Mouse (Mus musculus) lung, adult 2 months (tissue): ENCODE measurements around the gene Cd300lf.

ENCODE experiments used
- CTCF ChIP-seq: fragments of 200-500 bp; IDR thresholded peaks from 2 replicates; pipeline ENCODE4 v1.5.1; 2011; ENCODE audit warnings: mild to moderate bottlenecking, low read length, control low read depth; ENCODE audit not compliant: insufficient read depth
- POLR2A ChIP-seq: fragments of 200-500 bp; IDR thresholded peaks from 2 replicates; pipeline ENCODE4 v1.6.1; 2011; ENCODE audit warnings: low read depth, mild to moderate bottlenecking, control low read depth, low read length, borderline replicate concordance; ENCODE audit errors: extremely low read depth

DNA sequence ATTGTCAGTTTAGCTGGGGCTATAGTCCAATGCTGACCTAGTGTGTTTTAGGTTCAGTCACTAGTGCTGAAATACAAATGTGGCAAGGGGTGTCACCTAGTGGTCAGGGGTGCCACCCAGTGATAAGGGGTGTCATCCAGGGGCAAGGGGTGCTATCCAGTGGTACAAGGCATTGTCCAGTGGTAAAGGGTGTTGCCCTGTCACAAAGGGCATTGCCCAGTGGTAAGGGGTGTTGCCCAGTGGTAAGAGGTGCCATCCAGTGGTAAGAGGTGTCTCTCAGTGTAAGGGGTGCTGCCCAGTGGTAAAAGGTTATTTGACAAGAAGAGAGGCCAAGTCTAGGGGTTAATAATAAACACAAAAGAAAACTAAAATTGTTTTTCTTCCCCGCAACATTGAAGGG, 56.4 kb downstream of the Cd300lf start:
- TF ChIP-seq CTCF (no peak), POLR2A (no peak)
